Mouse (Mus musculus) neural tube, embryonic 15.5 days (tissue): ENCODE results near the gene Vegfa. TPM values are rescaled to one million over a fixed set of nuclear protein-coding genes. Genes with fewer than 3 reads are reported as not detected.

Experiments used
- ATAC-seq: fragments of 200-750 bp; cut with Nextera tagmentation; 2 replicates; pipeline ENCODE4 v1.8.0; 2017; ENCODE audit warnings: mild to moderate bottlenecking, moderate TSS enrichment, moderate library complexity; ENCODE audit not compliant: low FRiP score
- H3K27ac ChIP-seq: fragments of 300-500 bp; sonication (generic); replicated peaks from 2 replicates; pipeline ENCODE4 v1.5.1; 2015; ENCODE audit warnings: mild to moderate bottlenecking, inconsistent platforms
- H3K27me3 ChIP-seq: fragments of 300-500 bp; sonication (generic); replicated peaks from 2 replicates; pipeline ENCODE4 v1.6.1; 2015; ENCODE audit warnings: inconsistent platforms
- H3K36me3 ChIP-seq: fragments of 300-500 bp; sonication (generic); 2 replicates; pipeline ENCODE4 v1.6.1; 2015; ENCODE audit warnings: inconsistent platforms
- H3K4me1 ChIP-seq: fragments of 300-500 bp; sonication (generic); 2 replicates; pipeline ENCODE4 v1.6.1; 2015; ENCODE audit warnings: inconsistent platforms
- H3K4me2 ChIP-seq: fragments of 300-500 bp; sonication (generic); 2 replicates; pipeline ENCODE4 v1.6.1; 2015; ENCODE audit warnings: inconsistent platforms, mild to moderate bottlenecking, moderate library complexity
- H3K4me3 ChIP-seq: fragments of 300-500 bp; sonication (generic); replicated peaks from 2 replicates; pipeline ENCODE4 v1.5.1; 2015; ENCODE audit warnings: mild to moderate bottlenecking, inconsistent platforms
- H3K9ac ChIP-seq: fragments of 300-500 bp; sonication (generic); replicated peaks from 2 replicates; pipeline ENCODE4 v1.6.1; 2015; ENCODE audit warnings: mild to moderate bottlenecking, inconsistent platforms
- H3K9me3 ChIP-seq: fragments of 300-500 bp; sonication (generic); replicated peaks from 2 replicates; pipeline ENCODE4 v1.6.1; 2016; ENCODE audit warnings: inconsistent platforms
- WGBS: fragments of 180-500 bp; shearing (Covaris S2); methylation state at CpG from one replicate; pipeline ENCODE4 v1.1.7; 2015; ENCODE audit warnings: mixed read lengths; 5-methylcytosine and 5-hydroxymethylcytosine counted together
- polyA plus RNA-seq: library from polyadenylated mRNA; unstranded; fragments of >200 nt; fragmentation: Nextera tagmentation; extraction: Ambion mirVana; gene quantifications from 2 replicates; pipeline ENCODE4 v1.2.1, GENCODE M21; 2015

Vegfa gene
- polyA plus RNA-seq, 1 experiment from 2014 or later, result 4.8 TPM

GRCm38 (mm10) chr17:46071531-46071930 lies 39.4 kb upstream of the Vegfa start:
- Histone ChIP-seq H3K36me3 (no peaks in the 10 kb centered on the region), H3K4me3 (no peak overlapping the region), H3K9me3 (no peaks in the 10 kb centered on the region), H3K27me3 (no peaks in the 10 kb centered on the region), H3K9ac (no peak overlapping the region), H3K4me2 (no peak overlapping the region), H3K27ac (no peak overlapping the region), H3K4me1 (peaks cover 3% of the 10 kb centered on the region; the same call in 1 of the 2 replicates)
- ATAC-seq, result no peak
- WGBS, result 92% methylated on average over 3 of the region's 3 CpGs

GRCm38 (mm10) chr17:46070046-46070445 lies 37.9 kb upstream of the Vegfa start:
- 64% methylated on average over 9 of the region's 9 CpGs for WGBS
- Histone ChIP-seq H3K27ac (no peak overlapping the region), H3K4me2 (no peak overlapping the region), H3K4me3 (no peak overlapping the region), H3K9ac (no peak overlapping the region), H3K27me3 (no peaks in the 10 kb centered on the region), H3K36me3 (no peaks in the 10 kb centered on the region), H3K4me1 (peaks cover 3% of the 10 kb centered on the region; the same call in 1 of the 2 replicates), H3K9me3 (no peaks in the 10 kb centered on the region)
- ATAC-seq, result no peak

- no peaks in the 10 kb centered on the region for H3K9me3 ChIP-seq
- 52% methylated on average over 6 of the region's 6 CpGs for WGBS
- H3K4me3 ChIP-seq, result no peak overlapping the region
- no peak for ATAC-seq
- H3K36me3 ChIP-seq, result no peaks in the 10 kb centered on the region
- no peaks in the 10 kb centered on the region for H3K27me3 ChIP-seq
- peaks cover 12% of the 10 kb centered on the region for H3K4me1 ChIP-seq
- H3K4me2 ChIP-seq, result no peak overlapping the region
- H3K9ac ChIP-seq, result no peak overlapping the region
- H3K27ac ChIP-seq, result no peak overlapping the region
These were observed 31.8 kb upstream of the Vegfa start for GRCm38 (mm10) chr17:46063974-46064312.

GRCm38 (mm10) chr17:46063283-46063973 lies 31.3 kb upstream of the Vegfa start:
- no peaks in the 10 kb centered on the region for H3K36me3 ChIP-seq
- H3K27me3 ChIP-seq, result no peaks in the 10 kb centered on the region
- H3K4me1 ChIP-seq, result peaks cover 12% of the 10 kb centered on the region
- H3K27ac ChIP-seq, result no peak overlapping the region; the same call in 1 of the 2 replicates
- no peak overlapping the region for H3K4me2 ChIP-seq
- H3K4me3 ChIP-seq, result no peak overlapping the region
- H3K9ac ChIP-seq, result no peak overlapping the region
- ATAC-seq, result no peak
- no peaks in the 10 kb centered on the region for H3K9me3 ChIP-seq
- WGBS, result 19% methylated on average over 10 of the region's 10 CpGs

GRCm38 (mm10) chr17:46060253-46060652 lies 28.1 kb upstream of the Vegfa start:
- H3K9me3 ChIP-seq, result no peaks in the 10 kb centered on the region
- no peak for ATAC-seq
- no peaks in the 10 kb centered on the region for H3K36me3 ChIP-seq
- H3K4me2 ChIP-seq, result no peak overlapping the region
- H3K27me3 ChIP-seq, result no peaks in the 10 kb centered on the region
- no peak overlapping the region for H3K27ac ChIP-seq
- 68% methylated on average over 3 of the region's 3 CpGs for WGBS
- peaks cover 12% of the 10 kb centered on the region for H3K4me1 ChIP-seq
- H3K4me3 ChIP-seq, result no peak overlapping the region
- no peak overlapping the region for H3K9ac ChIP-seq

GRCm38 (mm10) chr17:46059226-46059825 lies 27.2 kb upstream of the Vegfa start:
- H3K27me3 ChIP-seq, result no peaks in the 10 kb centered on the region

GRCm38 (mm10) chr17:46056288-46056687 lies 24.1 kb upstream of the Vegfa start:
- Histone ChIP-seq H3K4me2 (no peak overlapping the region), H3K9ac (no peak overlapping the region), H3K27ac (no peak overlapping the region), H3K4me1 (no peaks in the 10 kb centered on the region), H3K4me3 (no peak overlapping the region), H3K9me3 (no peaks in the 10 kb centered on the region), H3K27me3 (no peaks in the 10 kb centered on the region), H3K36me3 (no peaks in the 10 kb centered on the region)
- ATAC-seq, result no peak
- WGBS, result 65% methylated on average over 7 of the region's 7 CpGs

More at GRCm38 (mm10) chr17:46059226-46059825, 27.2 kb upstream of the Vegfa start:
- no peak for ATAC-seq
- WGBS, result 79% methylated on average over 15 of the region's 15 CpGs
- H3K4me2 ChIP-seq, result no peak overlapping the region
- peaks cover 12% of the 10 kb centered on the region for H3K4me1 ChIP-seq
- no peaks in the 10 kb centered on the region for H3K36me3 ChIP-seq
- H3K9ac ChIP-seq, result no peak overlapping the region
- no peak overlapping the region for H3K27ac ChIP-seq
- no peak overlapping the region for H3K4me3 ChIP-seq
- H3K9me3 ChIP-seq, result no peaks in the 10 kb centered on the region

- WGBS, result 95% methylated on average over 7 of the region's 7 CpGs
- no peaks in the 10 kb centered on the region for H3K36me3 ChIP-seq
- H3K27ac ChIP-seq, result no peak overlapping the region
- no peak overlapping the region for H3K4me2 ChIP-seq
- no peak overlapping the region for H3K9ac ChIP-seq
- no peaks in the 10 kb centered on the region for H3K27me3 ChIP-seq
- no peak overlapping the region for H3K4me3 ChIP-seq
- H3K9me3 ChIP-seq, result no peaks in the 10 kb centered on the region
- no peak for ATAC-seq
- H3K4me1 ChIP-seq, result no peaks in the 10 kb centered on the region
These were observed 23.6 kb upstream of the Vegfa start for GRCm38 (mm10) chr17:46055736-46056135.

GRCm38 (mm10) chr17:46053291-46053842 lies 21.2 kb upstream of the Vegfa start:
- no peak for ATAC-seq
- Histone ChIP-seq H3K4me2 (no peak overlapping the region), H3K9me3 (no peaks in the 10 kb centered on the region), H3K36me3 (no peaks in the 10 kb centered on the region), H3K27me3 (no peaks in the 10 kb centered on the region), H3K27ac (no peak overlapping the region), H3K4me3 (no peak overlapping the region), H3K9ac (no peak overlapping the region), H3K4me1 (no peaks in the 10 kb centered on the region)
- 79% methylated on average over 7 of the region's 7 CpGs for WGBS

- Histone ChIP-seq H3K27me3 (no peaks in the 10 kb centered on the region), H3K27ac (no peak overlapping the region), H3K4me3 (no peak overlapping the region), H3K4me1 (no peaks in the 10 kb centered on the region), H3K36me3 (no peaks in the 10 kb centered on the region), H3K4me2 (no peak overlapping the region), H3K9me3 (no peaks in the 10 kb centered on the region), H3K9ac (no peak overlapping the region)
- WGBS, result 36% methylated on average over 3 of the region's 3 CpGs
- ATAC-seq, result no peak
These were observed 20.0 kb upstream of the Vegfa start for GRCm38 (mm10) chr17:46052146-46052545.

- Histone ChIP-seq H3K9ac (no peak overlapping the region), H3K4me2 (no peak overlapping the region), H3K9me3 (no peaks in the 10 kb centered on the region), H3K27ac (no peak overlapping the region), H3K36me3 (no peaks in the 10 kb centered on the region), H3K27me3 (no peaks in the 10 kb centered on the region), H3K4me1 (no peaks in the 10 kb centered on the region), H3K4me3 (no peak overlapping the region)
- ATAC-seq, result no peak
- 81% methylated on average over 5 of the region's 5 CpGs for WGBS
These were observed 19.2 kb upstream of the Vegfa start for GRCm38 (mm10) chr17:46051356-46051755.

- Histone ChIP-seq H3K9ac (no peak overlapping the region), H3K4me2 (no peak overlapping the region), H3K36me3 (no peaks in the 10 kb centered on the region), H3K4me3 (no peak overlapping the region), H3K27ac (no peak overlapping the region), H3K9me3 (no peaks in the 10 kb centered on the region), H3K27me3 (no peaks in the 10 kb centered on the region), H3K4me1 (no peaks in the 10 kb centered on the region)
- WGBS, result 51% methylated on average over 4 of the region's 4 CpGs
- no peak for ATAC-seq
These were observed 17.4 kb upstream of the Vegfa start for GRCm38 (mm10) chr17:46049567-46049966.
